ENCODE assay signal across 8 mouse cellular contexts in the genomic region with DNA sequence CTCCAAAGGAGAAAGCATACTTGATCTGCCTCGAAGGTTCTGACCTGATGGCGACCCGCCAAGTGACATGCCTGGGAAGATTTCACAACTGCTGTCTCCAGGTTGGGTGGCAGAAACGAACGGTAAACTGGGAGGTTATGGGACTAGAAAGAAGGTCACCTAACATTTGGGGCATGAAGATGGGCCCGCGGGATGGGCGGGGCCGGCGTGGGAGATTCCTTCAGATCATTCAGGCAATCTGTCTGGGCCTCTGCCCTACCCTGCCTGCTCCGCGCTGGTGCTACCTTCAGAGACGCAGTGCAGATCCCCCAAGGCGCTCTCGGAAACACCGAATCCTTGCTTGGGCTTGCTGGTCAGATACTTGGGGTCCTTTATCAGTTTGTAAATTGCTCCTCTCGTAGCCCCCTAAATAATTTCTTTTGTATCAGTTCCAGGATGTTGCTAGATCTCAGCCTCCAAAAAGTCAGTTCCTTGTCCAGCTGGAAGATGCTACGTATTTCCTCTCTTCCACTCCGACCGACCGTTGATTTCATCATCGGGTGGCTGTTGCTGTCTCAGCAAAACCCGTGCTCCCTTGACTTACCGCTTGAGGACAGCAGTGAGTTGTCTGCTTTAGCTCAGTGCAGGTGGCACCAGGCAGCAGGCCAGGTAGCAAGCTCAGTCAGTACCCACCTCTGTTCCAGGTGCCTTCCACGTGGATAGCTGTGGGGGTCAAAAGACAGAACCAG. TPM values are rescaled to one million over a fixed set of nuclear protein-coding genes. Genes with fewer than 3 reads are reported as not detected.
DNase-seq lines count a peak whose midpoint lies in the region; ATAC-seq and TF ChIP-seq lines count a peak whose summit lies in the region.

No protein-coding gene starts in this region.

- peak; percentile 36 for DNase-seq in ovary, postnatal 36 days (ENCODE audit: low spot score)
- no peak for DNase-seq in ovary, postnatal 10 days (ENCODE audit: low spot score)
- peak; percentile 73 for DNase-seq in embryo, embryonic 10 days (ENCODE audit: low spot score)
- DNase-seq in kidney, postnatal 25 days: peak; percentile 61 to 64
- DNase-seq in liver, embryonic 14.5 days (ENCODE audit: low read depth in 3 of 3, low spot score in 3 of 3): no peak
- DNase-seq in natural killer cell, adult 2 months (ENCODE audit: low spot score in 2 of 2): peak; percentile 54 to 64
- DNase-seq in telencephalon, adult 2 months (ENCODE audit: low read depth, low spot score): peak; percentile 52

- H3K4me2 ChIP-seq in heart, embryonic 16.5 days (ENCODE audit: low read depth, low read length): peak overlapping the region; percentile 67
- peak overlapping the region; percentile 42 for H3K4me2 ChIP-seq in liver, embryonic 14.5 days (ENCODE audit: low read depth)

- no peaks in the 10 kb centered on the region for H3K27me3 ChIP-seq in heart, embryonic 16.5 days (ENCODE audit: control insufficient read depth, insufficient read depth, low read length)
- no peaks in the 10 kb centered on the region for H3K27me3 ChIP-seq in liver, embryonic 14.5 days (ENCODE audit: control insufficient read depth, insufficient read depth, low read length)

- peaks cover 6% of the 10 kb centered on the region; the same call in 1 of the 2 replicates for H3K4me1 ChIP-seq in heart, embryonic 16.5 days (ENCODE audit: control insufficient read depth, insufficient read depth, low read length)
- H3K4me1 ChIP-seq in liver, embryonic 14.5 days (replicated peaks; ENCODE audit: control insufficient read depth in 2 of 2, insufficient read depth in 2 of 2, low read length in 1 of 2): peaks cover 0 to 6% of the 10 kb centered on the region in 2 experiments; a peak in 1 of 4 replicates

- ATAC-seq in heart, embryonic 16.5 days (replicated peaks; ENCODE audit: extremely low read depth, insufficient read depth, low FRiP score): 0 out of 2 replicates have a peak, but pooled peaks have one; percentile 28
- peak; percentile 37; the same call in 1 of the 2 replicates for ATAC-seq in liver, embryonic 14.5 days (ENCODE audit: insufficient read depth)

- H3K9me3 ChIP-seq in heart, embryonic 16.5 days (replicated peaks; ENCODE audit: control insufficient read depth, low read length): no peaks in the 10 kb centered on the region
- H3K9me3 ChIP-seq in liver, embryonic 14.5 days (ENCODE audit: control insufficient read depth, low read length): no peaks in the 10 kb centered on the region

- peak; percentile 77 for TF ChIP-seq CTCF in liver, embryonic 14.5 days (IDR thresholded peaks at IDR 0.05; ENCODE audit: low read depth)

- WGBS in heart, embryonic 16.5 days: 6% methylated on average over 25 of the region's 25 CpGs
- WGBS in liver, embryonic 14.5 days (ENCODE audit: insufficient replicate concordance): 5% methylated on average over 25 of the region's 25 CpGs

- no peak overlapping the region for H3K27ac ChIP-seq in heart, embryonic 16.5 days (ENCODE audit: low read length)
- H3K27ac ChIP-seq in liver, embryonic 14.5 days: no peak overlapping the region

- no peak for TF ChIP-seq EP300 in liver, embryonic 14.5 days (IDR thresholded peaks at IDR 0.05; ENCODE audit: low read depth)

- H3K36me3 ChIP-seq in heart, embryonic 16.5 days (ENCODE audit: control insufficient read depth, insufficient read depth): no peaks in the 10 kb centered on the region
- no peaks in the 10 kb centered on the region for H3K36me3 ChIP-seq in liver, embryonic 14.5 days (replicated peaks; ENCODE audit: control insufficient read depth, insufficient read depth, low read depth)

- H3K4me3 ChIP-seq in heart, embryonic 16.5 days (ENCODE audit: low read length): peak overlapping the region; percentile 34
- H3K4me3 ChIP-seq in liver, embryonic 14.5 days (ENCODE audit: insufficient read depth in 1 of 2, low read depth in 2 of 2, low read length in 2 of 2): peak overlapping the region; percentile 4 to 17; a peak in 3 of 4 replicates

- peak overlapping the region; percentile 33 for H3K9ac ChIP-seq in heart, embryonic 16.5 days (ENCODE audit: low read length)
- no peak overlapping the region for H3K9ac ChIP-seq in liver, embryonic 14.5 days (replicated peaks)

RNA-seq across cellular contexts. Expression of gene Prss39, which starts 12.6 kb away (rescaled TPM):
- not detected in 2 replicates for polyA plus RNA-seq in heart, embryonic 16.5 days (2015; fragmentation: Nextera tagmentation; extraction: Ambion mirVana)
- polyA plus RNA-seq in liver, embryonic 14.5 days (2012; rRNA removed): not detected in 2 replicates
- not detected in 2 replicates for polyA plus RNA-seq in liver, embryonic 14.5 days (2014; fragmentation: Nextera tagmentation; extraction: Ambion mirVana)

RNA-seq across cellular contexts. Expression of gene Ptpn18, which starts 26.1 kb away (rescaled TPM):
- polyA plus RNA-seq in heart, embryonic 16.5 days (2015; fragmentation: Nextera tagmentation; extraction: Ambion mirVana): 18.1 and 25.8 TPM in 2 replicates
- 12.6 and 26.4 TPM in 2 replicates for polyA plus RNA-seq in liver, embryonic 14.5 days (2012; rRNA removed)
- polyA plus RNA-seq in liver, embryonic 14.5 days (2014; fragmentation: Nextera tagmentation; extraction: Ambion mirVana): 18.3 and 23.8 TPM in 2 replicates

RNA-seq across cellular contexts. Expression of gene Imp4, which starts 46.0 kb away (rescaled TPM):
- 60.3 and 64.9 TPM in 2 replicates for polyA plus RNA-seq in heart, embryonic 16.5 days (2015; fragmentation: Nextera tagmentation; extraction: Ambion mirVana)
- 8.9 and 21.2 TPM in 2 replicates for polyA plus RNA-seq in liver, embryonic 14.5 days (2012; rRNA removed)
- 56.8 and 59.6 TPM in 2 replicates for polyA plus RNA-seq in liver, embryonic 14.5 days (2014; fragmentation: Nextera tagmentation; extraction: Ambion mirVana)

RNA-seq across cellular contexts. Expression of gene Ccdc115, which starts 46.2 kb away (rescaled TPM):
- polyA plus RNA-seq in heart, embryonic 16.5 days (2015; fragmentation: Nextera tagmentation; extraction: Ambion mirVana): 45.3 and 47.0 TPM in 2 replicates
- 13.2 and 21.3 TPM in 2 replicates for polyA plus RNA-seq in liver, embryonic 14.5 days (2012; rRNA removed)
- 21.6 and 23.1 TPM in 2 replicates for polyA plus RNA-seq in liver, embryonic 14.5 days (2014; fragmentation: Nextera tagmentation; extraction: Ambion mirVana)

RNA-seq across cellular contexts. Expression of gene Cfc1, which starts 49.8 kb away (rescaled TPM):
- polyA plus RNA-seq in heart, embryonic 16.5 days (2015; fragmentation: Nextera tagmentation; extraction: Ambion mirVana): not detected in 2 replicates
- not detected in 2 replicates for polyA plus RNA-seq in liver, embryonic 14.5 days (2012; rRNA removed)
- not detected in 2 replicates for polyA plus RNA-seq in liver, embryonic 14.5 days (2014; fragmentation: Nextera tagmentation; extraction: Ambion mirVana)

Comparison
In these comparisons a context has a peak if more than half of its experiments do, and no peak if none do; other contexts are left out.
1. DNase-seq: peak in ovary, postnatal 36 days (single experiment), embryo, embryonic 10 days (single experiment), kidney, postnatal 25 days (2 of 2), natural killer cell, adult 2 months (2 of 2) and telencephalon, adult 2 months (single experiment); none in ovary, postnatal 10 days (single experiment) and liver, embryonic 14.5 days (0 of 3).